Mouse (Mus musculus): ENCODE measurements around the gene C1qtnf2.

C1qtnf2 gene

GRCm38 (mm10) chr11:43483122-43483792 is 9.2 kb downstream of the C1qtnf2 start:
- no peak for DNase-seq (ENCODE audit: low spot score in 2 of 2)

- no peak for DNase-seq (ENCODE audit: low spot score in 2 of 2)
These were observed 10.0 kb downstream of the C1qtnf2 start for GRCm38 (mm10) chr11:43484057-43484456.

GRCm38 (mm10) chr11:43484652-43485051 is 10.6 kb downstream of the C1qtnf2 start:
- no peak for DNase-seq (ENCODE audit: low spot score in 2 of 2)

- DNase-seq (ENCODE audit: low spot score in 2 of 2): no peak
These were observed 11.8 kb downstream of the C1qtnf2 start for GRCm38 (mm10) chr11:43485855-43486254.

GRCm38 (mm10) chr11:43492663-43493062 is 18.6 kb downstream of the C1qtnf2 start:
- peak; percentile 68 to 88 for DNase-seq (ENCODE audit: low spot score in 2 of 2)

- DNase-seq (ENCODE audit: low spot score in 2 of 2): peak; percentile 46 to 82
These were observed 19.8 kb downstream of the C1qtnf2 start for GRCm38 (mm10) chr11:43493815-43494409.

GRCm38 (mm10) chr11:43495037-43495436 is 21.0 kb downstream of the C1qtnf2 start:
- DNase-seq (ENCODE audit: low spot score in 2 of 2): no peak

- no peak for DNase-seq (ENCODE audit: low spot score in 2 of 2)
These were observed 21.5 kb downstream of the C1qtnf2 start for GRCm38 (mm10) chr11:43495532-43495931.

GRCm38 (mm10) chr11:43501256-43501655 is 27.2 kb downstream of the C1qtnf2 start:
- DNase-seq (ENCODE audit: low spot score in 2 of 2): no peak

GRCm38 (mm10) chr11:43505188-43505587 is 31.1 kb downstream of the C1qtnf2 start:
- DNase-seq (ENCODE audit: low spot score in 2 of 2): no peak

GRCm38 (mm10) chr11:43507976-43508375 is 33.9 kb downstream of the C1qtnf2 start:
- DNase-seq (ENCODE audit: low spot score in 2 of 2): no peak

- DNase-seq (ENCODE audit: low spot score in 2 of 2): no peak
These were observed 35.8 kb downstream of the C1qtnf2 start for GRCm38 (mm10) chr11:43509878-43510277.

GRCm38 (mm10) chr11:43512661-43513190 is 38.6 kb downstream of the C1qtnf2 start:
- no peak for DNase-seq (ENCODE audit: low spot score in 2 of 2)

GRCm38 (mm10) chr11:43516344-43517021 is 42.4 kb downstream of the C1qtnf2 start:
- DNase-seq (ENCODE audit: low spot score in 2 of 2): peak in 1 of 2 experiments; percentile 72

- DNase-seq (ENCODE audit: low spot score in 2 of 2): no peak
These were observed 43.6 kb downstream of the C1qtnf2 start for GRCm38 (mm10) chr11:43517641-43518040.

GRCm38 (mm10) chr11:43518086-43518485 is 44.0 kb downstream of the C1qtnf2 start:
- DNase-seq (ENCODE audit: low spot score in 2 of 2): no peak

- DNase-seq (ENCODE audit: low spot score in 2 of 2): no peak
These were observed 44.7 kb downstream of the C1qtnf2 start for GRCm38 (mm10) chr11:43518821-43519220.

- DNase-seq (ENCODE audit: low spot score in 2 of 2): no peak
These were observed 46.4 kb downstream of the C1qtnf2 start for GRCm38 (mm10) chr11:43520521-43520920.

GRCm38 (mm10) chr11:43528078-43528682 is 54.1 kb downstream of the C1qtnf2 start:
- peak in 1 of 2 experiments; percentile 26 for DNase-seq (ENCODE audit: low spot score in 2 of 2)

GRCm38 (mm10) chr11:43528683-43529499 is 54.8 kb downstream of the C1qtnf2 start, which contains the start of gene Ccnjl:
Gene Ccnjl, plus strand, starts transcription at chr11:43528784.
- peak; percentile 21 to 71 for DNase-seq (ENCODE audit: low spot score in 2 of 2)

- DNase-seq (ENCODE audit: low spot score in 2 of 2): no peak
These were observed 56.0 kb downstream of the C1qtnf2 start for GRCm38 (mm10) chr11:43530043-43530442.
